Mouse (Mus musculus) liver, adult 2 months (tissue): ENCODE measurements around the gene Homer2.

Source experiments
- CTCF ChIP-seq: fragments of 200-500 bp; IDR thresholded peaks from 2 replicates; pipeline ENCODE4 v1.5.1; 2011; ENCODE audit warnings: low read depth, low read length, control low read depth
- POLR2A ChIP-seq: fragments of 200-500 bp; IDR thresholded peaks from 2 replicates; pipeline ENCODE4 v1.6.1; 2011; ENCODE audit warnings: low read length, control low read depth; ENCODE audit not compliant: insufficient read depth; ENCODE audit errors: extremely low read depth

DNA sequence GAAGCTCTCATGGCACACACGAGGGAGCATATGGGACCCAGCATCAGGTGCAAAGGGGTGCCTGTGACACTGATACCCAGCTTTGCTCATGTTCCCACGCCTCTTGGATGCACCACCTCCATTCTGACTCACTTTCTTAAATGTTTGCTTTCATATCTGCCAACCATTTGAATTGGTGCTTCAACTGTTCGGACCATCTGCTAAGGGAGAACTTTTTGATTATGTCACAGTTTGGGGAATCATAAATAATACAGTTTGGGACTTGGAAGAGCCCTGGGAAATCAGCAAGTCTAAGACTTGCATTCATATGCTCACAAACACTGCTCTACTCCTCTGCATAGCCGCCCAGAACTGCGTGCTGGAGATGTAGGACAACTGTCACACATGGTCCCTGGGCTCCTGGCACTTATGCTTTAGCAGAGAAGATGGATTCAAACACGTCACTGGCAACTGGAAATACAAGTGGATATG is 23.9 kb upstream of the Homer2 start:
- no peak for TF ChIP-seq CTCF
- no peak for TF ChIP-seq POLR2A
